Mouse (Mus musculus): ENCODE data around the gene Sh3gl3.
A peak's percentile ranks its signal among the peaks of the same experiment; 100 is the strongest.

DNA sequence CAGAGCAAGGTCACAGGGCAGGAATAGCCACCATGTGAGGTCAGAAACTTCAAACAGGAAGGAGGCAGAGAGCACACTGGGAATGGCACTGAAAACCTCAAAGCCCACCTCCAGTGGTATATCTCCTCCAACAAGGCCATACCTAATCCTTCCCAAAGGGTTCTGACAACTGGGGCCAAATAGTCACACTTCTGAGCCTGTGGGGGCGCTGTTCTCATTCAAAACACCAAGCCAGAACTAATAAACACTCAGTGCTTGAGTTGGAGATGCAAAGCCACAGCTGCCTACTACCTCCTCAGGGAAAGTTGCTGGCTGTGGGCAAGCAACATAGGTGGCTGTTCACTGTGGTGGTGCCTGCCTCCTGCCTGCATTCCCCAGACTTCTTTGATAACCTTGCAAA lies 96.3 kb downstream of the Sh3gl3 start:
- peak; percentile 60 for TF ChIP-seq CTCF (IDR thresholded peaks at IDR 0.05; ENCODE audit: low read depth)
- TF ChIP-seq EP300 (optimal IDR thresholded peaks at IDR 0.05): no peak
